Mouse (Mus musculus): ENCODE measurements around the gene Themis2. TPM values are rescaled to one million over a fixed set of nuclear protein-coding genes. Genes with fewer than 3 reads are reported as not detected.

Gene Themis2
- total RNA-seq, 2 experiments from 2014 or later = 0.54 to 0.77 TPM

DNA sequence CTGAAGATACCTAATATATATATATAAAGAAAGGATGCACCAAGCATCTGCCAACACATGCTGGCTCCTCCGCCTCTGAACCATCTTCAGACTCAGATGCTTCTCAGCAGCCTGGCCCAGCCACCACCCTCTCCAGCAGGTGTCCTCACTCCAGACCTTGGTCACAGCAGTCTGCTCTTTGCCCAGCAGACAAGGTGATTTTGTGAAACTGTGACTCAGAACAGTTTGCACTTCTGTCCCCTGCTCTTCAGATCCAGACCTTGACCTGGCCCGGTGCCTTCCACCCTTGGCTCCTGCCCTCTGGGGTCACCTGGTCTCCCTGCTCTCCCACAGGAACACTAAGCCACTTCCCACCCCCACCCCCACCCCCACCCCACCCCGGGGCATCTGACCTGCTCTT is 60.3 kb downstream of the Themis2 start:
- Histone ChIP-seq H3K27ac (no peak overlapping the region), H3K4me3 (no peak overlapping the region)
- no peak for TF ChIP-seq CTCF (conservative IDR thresholded peaks at IDR 0.05)
- DNase-seq (ENCODE audit: low spot score in 2 of 2) = no peak

GRCm38 (mm10) chr4:132735389-132735788 is 60.8 kb downstream of the Themis2 start:
- no peak for DNase-seq (ENCODE audit: low spot score in 2 of 2)
- no peak overlapping the region for H3K4me3 ChIP-seq
- no peak for TF ChIP-seq CTCF (conservative IDR thresholded peaks at IDR 0.05)
- no peak overlapping the region for H3K27ac ChIP-seq

- H3K4me3 ChIP-seq = no peak overlapping the region
- TF ChIP-seq CTCF (conservative IDR thresholded peaks at IDR 0.05) = no peak
- no peak for DNase-seq (ENCODE audit: low spot score in 2 of 2)
- no peak overlapping the region for H3K27ac ChIP-seq
These were observed 61.4 kb downstream of the Themis2 start for GRCm38 (mm10) chr4:132734766-132735165.

DNA sequence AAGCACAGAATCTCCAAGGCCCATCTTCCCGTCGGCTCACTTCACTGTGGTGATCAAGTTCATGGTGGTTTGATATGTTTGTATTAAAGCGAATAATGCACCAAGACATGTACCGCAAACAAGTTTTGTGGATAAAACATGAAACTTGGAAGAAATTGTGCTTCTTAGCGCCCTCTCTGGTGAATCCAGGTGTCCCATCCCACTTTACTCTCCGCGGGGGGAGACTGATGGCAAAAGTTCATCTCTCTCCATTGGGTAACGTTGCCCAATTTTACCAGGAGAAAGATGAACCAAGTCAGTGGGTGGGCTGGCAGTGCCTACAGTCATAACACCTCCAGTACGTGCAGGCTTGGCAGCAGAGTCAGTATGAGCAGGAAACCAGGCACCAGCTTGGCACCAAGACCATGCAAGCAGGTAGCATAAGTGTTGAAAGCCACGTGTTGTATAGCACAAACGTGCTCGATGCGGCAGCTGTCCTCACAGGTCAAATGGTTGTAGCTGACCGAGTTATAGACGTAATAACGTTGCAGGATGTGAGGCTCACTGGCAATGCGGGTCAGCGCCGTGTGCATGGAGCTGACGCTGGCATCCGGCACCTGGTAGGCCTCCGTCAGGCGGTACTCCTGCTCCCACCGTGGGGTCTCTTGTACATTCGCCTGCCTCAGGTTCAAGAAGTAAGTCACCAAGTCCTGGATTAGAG is 63.0 kb downstream of the Themis2 start:
- Histone ChIP-seq H3K27ac (peak overlapping the region; percentile 33; the same call in 1 of the 2 replicates), H3K4me3 (no peak overlapping the region)
- peak; percentile 44 for TF ChIP-seq CTCF (conservative IDR thresholded peaks at IDR 0.05)
- peak in 1 of 2 experiments; percentile 19 for DNase-seq (ENCODE audit: low spot score in 2 of 2)

DNA sequence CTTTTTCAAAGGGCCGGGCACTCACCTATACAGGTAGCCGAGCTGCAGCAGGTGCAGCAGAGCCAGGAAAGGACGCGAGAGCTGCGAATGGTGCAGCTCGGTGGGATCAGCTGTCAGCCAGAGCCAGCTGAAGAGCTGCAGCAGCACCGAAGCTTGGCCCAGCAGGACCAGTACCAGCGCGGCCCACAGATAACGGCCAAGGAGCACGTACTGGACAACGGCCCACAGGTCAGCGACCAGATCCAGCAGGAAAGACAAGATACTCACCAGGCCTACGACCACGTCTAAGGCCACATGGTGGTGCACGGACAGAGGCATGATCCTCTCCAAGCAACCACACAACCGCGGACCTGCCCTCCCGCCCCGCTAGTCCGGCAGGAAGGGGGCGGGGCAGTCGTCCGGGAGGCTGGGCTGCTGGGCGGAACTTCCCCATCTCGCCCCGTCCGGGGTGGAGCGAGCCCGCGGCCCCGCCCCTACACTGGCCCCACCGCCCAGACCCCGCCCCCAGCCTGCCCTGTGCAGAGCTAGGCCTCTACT is 64.0 kb downstream of the Themis2 start, which contains the start of gene Xkr8:
TSS of gene Xkr8 (minus strand) at position 399 of the 537 bp plus-strand sequence.
- Histone ChIP-seq H3K4me3 (peak within 1 kb of the TSS; percentile 54), H3K27ac (peak within 1 kb of the TSS; percentile 51; the same call in 1 of the 2 replicates)
- peak; percentile 54 to 65 for DNase-seq (ENCODE audit: low spot score in 2 of 2)
- TF ChIP-seq CTCF (conservative IDR thresholded peaks at IDR 0.05) = 0 out of 2 replicates have a peak, but pooled peaks have one; percentile 14

Other genes with a start within 250 kb of the Themis2 start
- 1 to 10 TPM; 1.0 to 1.1 TPM for gene Ptafr, start 232.3 kb downstream of the Themis2 start, total RNA-seq (2021)
- 10 to 100 TPM; 24.2 to 28.2 TPM for gene Eya3, start 157.4 kb downstream of the Themis2 start, total RNA-seq (2021)
- 1 to 10 TPM; 3.1 to 3.6 TPM for gene Xkr8, start 63.8 kb downstream of the Themis2 start, total RNA-seq (2021)
- gene Smpdl3b, start 39.1 kb downstream of the Themis2 start, total RNA-seq (2021) = 1 to 10 TPM; 3.6 to 4.5 TPM
- gene Rpa2, start 28.1 kb downstream of the Themis2 start, total RNA-seq (2021) = 10 to 100 TPM; 11.9 to 16.0 TPM
- 10 to 100 TPM; 40.7 to 43.5 TPM for gene Ppp1r8, start 46.8 kb upstream of the Themis2 start, total RNA-seq (2021)
- gene Stx12, start 88.1 kb upstream of the Themis2 start, total RNA-seq (2021) = 100 to 1,000 TPM; 105 to 108 TPM
- 10 to 100 TPM; 51.2 to 54.5 TPM for gene Fam76a, start 126.2 kb upstream of the Themis2 start, total RNA-seq (2021)
- under 1 TPM in 1 of 2 experiments, not detected in 1; 0.12 TPM for gene Fgr, start 177.7 kb upstream of the Themis2 start, total RNA-seq (2021)
- 100 to 1,000 TPM; 108 to 113 TPM for gene Ahdc1, start 214.9 kb upstream of the Themis2 start, total RNA-seq (2021)

Measured in layer of hippocampus, adult 2 months (tissue).